Mouse (Mus musculus) adrenal gland, postnatal 10 days (tissue): Measurements from ENCODE around the gene Tmem88. TPM values are rescaled to one million over a fixed set of nuclear protein-coding genes. Genes with fewer than 3 reads are reported as not detected.

Experiments
- DNase-seq: peaks from one replicate; pipeline ENCODE4 v3.0.0; 2021; ENCODE audit warnings: mixed read lengths
- total RNA-seq, 2 experiments: library from RNA; stranded (reverse); gene quantifications; 2 replicates each; pipeline ENCODE4 v1.2.3; 2021

The Tmem88 gene
- total RNA-seq, 2 experiments from 2014 or later = 29.1 to 33.0 TPM

- DNase-seq = no peak
Measured at GRCm38 (mm10) chr11:69382478-69383105, 15.4 kb downstream of the Tmem88 start.

DNA sequence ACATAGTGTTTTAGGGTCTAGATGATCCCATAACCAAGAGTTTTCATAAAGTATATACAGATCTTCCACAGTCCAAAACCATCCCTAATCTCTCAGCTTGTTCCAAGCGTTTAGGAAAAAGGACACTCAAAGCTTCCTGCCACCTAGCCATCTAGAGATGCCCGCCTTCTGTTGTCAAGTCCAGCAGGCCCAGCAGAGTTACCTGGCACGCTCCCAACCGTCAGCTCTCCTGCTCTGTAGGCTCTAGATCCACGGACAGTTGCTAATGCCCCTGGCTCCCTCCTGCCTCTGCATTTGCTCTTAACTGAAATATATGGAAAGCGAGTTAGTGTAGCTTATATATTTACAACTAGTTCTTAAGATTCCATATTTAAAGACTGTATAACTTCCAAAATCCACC lies 16.7 kb downstream of the Tmem88 start:
- DNase-seq = no peak

DNA sequence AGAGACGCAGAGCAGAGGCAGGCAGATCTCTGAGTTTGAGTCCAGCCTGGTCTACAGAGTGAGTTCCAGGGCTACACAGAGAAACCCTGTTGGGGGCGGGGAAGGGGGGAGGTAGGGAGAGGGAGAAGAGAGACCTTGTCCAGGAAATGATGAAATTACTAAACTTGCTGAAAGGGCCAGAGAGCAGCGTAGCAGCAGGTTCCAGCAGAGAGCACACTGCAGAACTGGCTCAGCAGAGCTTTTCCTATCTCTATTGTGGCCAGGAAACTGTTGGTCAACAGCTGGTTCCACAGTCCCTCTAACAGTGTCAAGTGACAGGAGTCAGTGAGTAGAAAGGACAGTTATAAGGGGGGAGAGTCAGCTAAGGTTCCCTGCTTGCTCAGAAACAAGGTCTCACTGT lies 18.4 kb downstream of the Tmem88 start:
- no peak for DNase-seq

DNA sequence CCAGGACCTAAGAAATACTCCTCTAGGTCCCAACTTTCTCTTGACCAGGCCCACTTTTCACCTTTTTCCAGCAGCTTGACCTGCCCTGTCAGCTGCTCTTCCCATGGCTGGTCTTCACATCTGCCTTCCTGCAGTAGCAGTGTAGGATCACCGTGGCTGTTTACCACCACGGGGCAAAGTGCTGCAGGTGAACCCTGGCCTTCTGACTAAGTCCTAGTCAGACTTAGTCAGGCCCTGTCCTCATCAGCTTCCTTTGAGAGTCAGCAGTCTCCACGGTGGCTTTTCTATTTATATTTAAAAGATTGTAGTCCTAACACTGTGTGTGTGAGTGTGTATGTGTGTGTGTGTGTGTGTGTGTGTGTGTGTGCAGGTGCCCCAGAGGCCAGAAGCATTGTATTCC lies 20.3 kb downstream of the Tmem88 start:
- no peak for DNase-seq

GRCm38 (mm10) chr11:69375646-69376045 lies 22.4 kb downstream of the Tmem88 start:
- DNase-seq = no peak

GRCm38 (mm10) chr11:69373223-69373965 lies 24.6 kb downstream of the Tmem88 start:
- no peak for DNase-seq

- DNase-seq = no peak
Measured at GRCm38 (mm10) chr11:69372780-69373170, 25.3 kb downstream of the Tmem88 start.

- no peak for DNase-seq
Measured at GRCm38 (mm10) chr11:69372056-69372779, 25.8 kb downstream of the Tmem88 start.

- DNase-seq = no peak
Measured at GRCm38 (mm10) chr11:69371601-69372000, 26.4 kb downstream of the Tmem88 start.

DNA sequence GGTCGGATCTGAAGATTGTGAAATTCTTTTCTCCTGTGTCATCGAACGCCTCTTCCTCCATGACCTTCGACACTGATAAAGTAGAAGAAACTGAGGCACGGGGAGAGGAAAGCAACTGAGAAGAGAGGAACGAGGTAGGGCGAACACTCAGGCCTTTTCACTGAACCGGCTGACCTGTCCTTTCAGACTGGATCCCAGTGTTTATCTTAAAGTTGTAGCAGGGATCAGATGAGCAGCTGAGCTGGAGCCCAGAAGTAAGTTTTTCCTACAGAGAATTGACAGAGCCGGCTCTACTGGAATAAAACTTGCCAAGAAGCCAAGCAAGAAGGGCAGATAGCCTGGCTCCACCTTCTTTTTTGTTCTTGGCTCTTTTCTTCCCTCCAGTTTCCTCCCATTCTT lies 27.2 kb downstream of the Tmem88 start:
- no peak for DNase-seq

DNA sequence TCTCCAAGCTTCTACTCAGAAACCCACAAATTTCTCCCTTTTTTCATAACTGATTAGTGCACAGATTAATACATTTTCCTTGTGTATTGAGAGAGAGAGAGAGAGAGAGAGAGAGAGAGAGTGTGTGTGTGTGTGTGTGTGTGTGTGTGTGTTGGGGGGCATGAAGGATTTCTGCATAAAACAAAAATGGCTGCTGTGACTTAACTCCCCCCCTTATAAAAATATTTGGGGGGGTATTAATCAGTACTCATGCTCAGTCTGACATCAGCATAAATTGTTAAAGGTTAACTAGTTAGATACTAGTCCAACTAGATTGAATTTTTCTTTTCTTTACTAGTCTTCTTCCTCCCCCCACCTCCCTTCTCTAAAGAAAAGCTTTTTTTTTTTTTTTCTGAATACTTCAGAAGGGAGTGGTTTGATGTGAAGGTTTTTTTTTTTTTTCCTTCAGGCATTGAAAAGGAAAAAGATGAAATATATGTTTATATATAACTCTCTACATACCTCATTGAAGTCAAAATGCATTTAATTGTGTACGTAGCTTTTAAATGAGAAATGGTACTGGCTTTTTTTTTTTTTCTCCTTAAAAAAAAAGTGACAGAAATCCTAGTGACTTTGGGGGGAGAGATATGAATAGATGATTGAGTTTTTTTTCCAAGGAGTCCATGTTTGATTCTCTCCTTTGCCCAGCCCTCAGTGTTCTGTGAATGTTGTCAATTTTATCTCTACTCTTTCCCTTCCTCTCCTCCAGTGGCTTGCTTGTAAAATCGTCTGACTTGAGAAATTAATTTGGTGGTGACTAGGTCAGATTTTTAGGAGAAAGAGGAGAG lies 27.8 kb downstream of the Tmem88 start:
- no peak for DNase-seq

GRCm38 (mm10) chr11:69369215-69369989 lies 28.6 kb downstream of the Tmem88 start, which contains the start of gene Chd3:
Chd3 (minus strand) TSS chr11:69369406.
- no peak for DNase-seq

DNA sequence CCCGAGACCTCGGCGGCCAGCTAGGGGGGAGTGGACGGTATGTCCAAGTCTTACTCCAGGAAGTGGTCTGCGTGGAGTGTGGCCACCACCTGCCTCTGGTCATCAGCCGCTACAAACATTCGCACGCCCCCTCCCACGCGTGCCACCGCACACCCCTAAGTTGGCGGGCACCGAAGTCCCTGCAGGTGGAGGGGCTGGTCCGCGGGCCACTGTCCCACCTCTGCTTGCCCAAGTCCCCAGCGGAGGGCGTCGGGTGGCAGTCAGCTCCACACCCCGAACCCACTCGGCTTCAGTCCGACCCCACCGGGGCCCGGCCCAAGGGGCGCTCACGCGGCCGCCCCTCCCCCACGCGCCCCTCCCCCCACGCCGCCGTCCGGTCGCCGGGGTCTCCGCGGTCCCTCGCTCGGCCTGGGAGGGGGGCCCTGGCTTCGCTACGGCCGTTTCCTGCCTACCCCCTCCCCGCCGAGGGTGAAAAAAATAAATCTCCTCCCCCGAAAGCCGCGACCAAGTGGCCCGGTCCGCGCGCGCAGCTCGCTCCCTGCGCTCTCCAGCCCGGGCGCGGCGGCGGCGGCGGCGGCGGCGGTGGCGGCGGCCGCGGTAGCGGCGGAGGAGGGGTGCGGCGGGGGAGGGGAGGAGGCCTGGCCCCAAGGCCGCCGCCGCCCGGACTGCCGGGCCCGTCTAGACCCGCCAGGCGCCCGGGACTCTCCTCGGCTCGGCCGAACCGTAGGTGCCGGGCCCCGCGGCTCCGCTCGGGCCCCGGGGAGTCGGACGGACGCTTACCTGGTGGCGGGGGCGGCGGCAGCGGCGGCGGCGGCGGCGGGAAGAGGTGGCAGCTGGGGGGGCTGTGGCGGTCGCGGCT lies 29.4 kb downstream of the Tmem88 start:
- DNase-seq = peak; percentile 72

DNA sequence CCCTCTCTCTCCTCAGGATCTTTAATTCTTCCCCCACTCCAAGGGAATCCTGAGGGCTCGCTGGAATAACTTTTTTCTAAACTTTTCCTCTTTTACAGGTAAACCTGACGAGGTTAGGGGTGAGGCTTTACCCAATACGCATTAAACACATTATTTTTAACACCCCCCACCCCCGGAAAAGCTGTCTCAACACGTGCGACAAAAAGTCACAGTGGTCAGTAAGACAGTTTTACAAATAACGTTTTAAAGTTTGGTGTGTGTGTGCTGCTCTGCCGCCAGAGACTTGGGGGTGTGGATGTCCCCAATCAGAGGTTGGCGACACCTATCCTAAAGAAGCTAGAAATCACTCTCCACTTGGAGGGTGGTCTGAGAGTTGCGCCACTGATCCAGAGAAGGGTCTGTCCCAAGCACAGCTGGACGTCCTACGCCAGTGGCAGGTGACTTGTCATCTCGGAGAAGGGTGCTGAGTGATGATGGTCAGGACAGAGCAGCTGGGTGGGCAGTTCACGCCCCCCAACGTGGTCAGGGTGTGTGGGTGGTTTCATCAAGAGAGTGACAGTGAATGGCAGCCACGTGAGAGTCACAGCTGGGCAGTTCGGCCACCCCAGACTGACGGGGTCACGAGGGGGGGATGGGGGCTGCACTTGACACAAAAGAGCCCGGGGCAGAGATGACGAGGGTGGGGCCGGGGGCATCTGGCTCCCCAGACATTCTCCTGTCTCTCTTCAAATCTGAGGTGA lies 30.2 kb downstream of the Tmem88 start:
- DNase-seq = peak; percentile 55

DNA sequence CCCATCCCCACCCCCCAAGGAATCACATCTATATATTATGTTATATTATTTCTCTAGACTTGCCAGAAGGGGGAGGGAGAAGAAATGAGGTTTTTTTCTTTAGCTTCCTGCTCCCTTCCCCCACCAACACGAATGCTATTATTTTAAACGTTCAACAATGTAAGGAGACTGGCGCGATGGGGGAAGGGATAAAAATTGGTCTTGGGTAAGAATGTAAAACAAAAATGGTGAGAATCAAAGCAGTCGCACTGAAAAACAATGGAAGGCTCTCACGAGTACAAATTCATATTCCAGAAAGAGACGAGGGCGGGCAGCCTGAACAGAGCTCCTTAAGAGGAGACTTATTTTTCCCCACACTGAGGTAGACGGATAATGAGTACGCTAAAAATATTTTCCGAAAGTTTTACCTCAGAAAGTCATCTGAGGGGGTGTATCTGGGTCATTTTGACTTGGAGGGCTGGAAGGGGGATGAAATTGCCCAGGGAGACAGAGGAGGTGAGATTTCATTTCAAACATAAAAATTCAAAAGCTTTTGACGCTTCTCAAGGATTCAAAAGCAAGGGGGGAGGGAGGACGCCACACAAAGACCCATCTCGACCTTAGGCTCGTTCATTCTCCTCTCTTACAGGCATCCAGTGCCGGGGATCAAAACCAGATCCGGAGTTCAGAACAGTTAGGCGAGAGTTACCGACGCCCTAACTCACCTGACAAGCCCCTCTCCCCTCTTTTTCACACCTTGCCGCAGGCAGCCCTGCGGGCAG lies 31.0 kb downstream of the Tmem88 start:
- DNase-seq = peak; percentile 43

GRCm38 (mm10) chr11:69366157-69366854 lies 31.7 kb downstream of the Tmem88 start:
- DNase-seq = peak; percentile 97

- no peak for DNase-seq
Measured at GRCm38 (mm10) chr11:69365722-69366121, 32.3 kb downstream of the Tmem88 start.

- peak; percentile 98 for DNase-seq
Measured at GRCm38 (mm10) chr11:69364910-69365309, 33.1 kb downstream of the Tmem88 start.
